Mouse (Mus musculus) ovary, postnatal 10 days (tissue): ENCODE measurements at regions not wholly inside any gene's neighbourhood (a gene's known extent, or its start where the extent isn't known, plus 50 kb on each side); places are given as distances from the start of the nearest gene placed in this dataset.

ENCODE experiments used
- DNase-seq: peaks from one replicate; pipeline ENCODE4 v3.0.0; 2022; ENCODE audit warnings: low spot score

- no peak for DNase-seq
Measured at GRCm38 (mm10) chr4:5206394-5207099, 413.4 kb upstream of the Impad1 start.

GRCm38 (mm10) chr4:5205328-5206208, 412.4 kb upstream of the Impad1 start:
- DNase-seq: no peak

GRCm38 (mm10) chr4:5194272-5194671, 401.1 kb upstream of the Impad1 start:
- no peak for DNase-seq

GRCm38 (mm10) chr4:5181591-5181990, 388.4 kb upstream of the Impad1 start:
- no peak for DNase-seq

GRCm38 (mm10) chr4:5178991-5179693, 386.0 kb upstream of the Impad1 start:
- DNase-seq: no peak

- DNase-seq: no peak
Measured at GRCm38 (mm10) chr4:5165263-5165662, 372.1 kb upstream of the Impad1 start.

GRCm38 (mm10) chr4:5160931-5161330, 367.8 kb upstream of the Impad1 start:
- DNase-seq: no peak

- no peak for DNase-seq
Measured at GRCm38 (mm10) chr4:5130726-5131125, 337.6 kb upstream of the Impad1 start.

GRCm38 (mm10) chr4:5126059-5126458, 332.9 kb upstream of the Impad1 start:
- no peak for DNase-seq

- DNase-seq: no peak
Measured at GRCm38 (mm10) chr4:5098411-5098810, 305.3 kb upstream of the Impad1 start.

- DNase-seq: no peak
Measured at GRCm38 (mm10) chr4:5078723-5079122, 285.6 kb upstream of the Impad1 start.

GRCm38 (mm10) chr4:5074754-5075153, 281.6 kb upstream of the Impad1 start:
- no peak for DNase-seq

- DNase-seq: no peak
Measured at GRCm38 (mm10) chr4:5071243-5071642, 278.1 kb upstream of the Impad1 start.

- DNase-seq: no peak
Measured at GRCm38 (mm10) chr4:5059290-5059955, 266.3 kb upstream of the Impad1 start.

- DNase-seq: no peak
Measured at GRCm38 (mm10) chr4:5029929-5030328, 236.8 kb upstream of the Impad1 start.

- no peak for DNase-seq
Measured at GRCm38 (mm10) chr4:4987491-4987890, 194.3 kb upstream of the Impad1 start.

GRCm38 (mm10) chr4:4983474-4984194, 190.5 kb upstream of the Impad1 start:
- DNase-seq: no peak

GRCm38 (mm10) chr4:4971800-4972319, 178.7 kb upstream of the Impad1 start:
- no peak for DNase-seq

GRCm38 (mm10) chr4:4948956-4949355, 155.8 kb upstream of the Impad1 start:
- DNase-seq: no peak

GRCm38 (mm10) chr4:4944498-4944897, 151.3 kb upstream of the Impad1 start:
- no peak for DNase-seq

- no peak for DNase-seq
Measured at GRCm38 (mm10) chr4:4925741-4926140, 132.6 kb upstream of the Impad1 start.
